Mouse (Mus musculus): ENCODE data around the gene Plekhg2.
A peak's percentile ranks its signal among the peaks of the same experiment; 100 is the strongest.

Gene Plekhg2

GRCm38 (mm10) chr7:28368276-28368920 lies 4.0 kb downstream of the Plekhg2 start:
- DNase-seq (ENCODE audit: extremely low read depth, insufficient read length, low spot score) = no peak

GRCm38 (mm10) chr7:28367663-28368275 lies 4.6 kb downstream of the Plekhg2 start:
- no peak for DNase-seq (ENCODE audit: extremely low read depth, insufficient read length, low spot score)

- no peak for DNase-seq (ENCODE audit: extremely low read depth, insufficient read length, low spot score)
Measured at GRCm38 (mm10) chr7:28362441-28363060, 9.8 kb downstream of the Plekhg2 start.

- no peak for DNase-seq (ENCODE audit: extremely low read depth, insufficient read length, low spot score)
Measured at GRCm38 (mm10) chr7:28361647-28362341, 10.6 kb downstream of the Plekhg2 start.

GRCm38 (mm10) chr7:28360291-28360690 lies 12.1 kb downstream of the Plekhg2 start:
- DNase-seq (ENCODE audit: extremely low read depth, insufficient read length, low spot score) = no peak

- DNase-seq (ENCODE audit: extremely low read depth, insufficient read length, low spot score) = no peak
Measured at GRCm38 (mm10) chr7:28359854-28360253, 12.5 kb downstream of the Plekhg2 start.

GRCm38 (mm10) chr7:28358431-28358830 lies 14.0 kb downstream of the Plekhg2 start:
- no peak for DNase-seq (ENCODE audit: extremely low read depth, insufficient read length, low spot score)

- DNase-seq (ENCODE audit: extremely low read depth, insufficient read length, low spot score) = no peak
Measured at GRCm38 (mm10) chr7:28357984-28358383, 14.4 kb downstream of the Plekhg2 start.

GRCm38 (mm10) chr7:28356981-28357380 lies 15.4 kb downstream of the Plekhg2 start:
- no peak for DNase-seq (ENCODE audit: extremely low read depth, insufficient read length, low spot score)

- no peak for DNase-seq (ENCODE audit: extremely low read depth, insufficient read length, low spot score)
Measured at GRCm38 (mm10) chr7:28355221-28355620, 17.2 kb downstream of the Plekhg2 start.

- no peak for DNase-seq (ENCODE audit: extremely low read depth, insufficient read length, low spot score)
Measured at GRCm38 (mm10) chr7:28354596-28354995, 17.8 kb downstream of the Plekhg2 start.

- no peak for DNase-seq (ENCODE audit: extremely low read depth, insufficient read length, low spot score)
Measured at GRCm38 (mm10) chr7:28354113-28354581, 18.3 kb downstream of the Plekhg2 start.

GRCm38 (mm10) chr7:28353267-28353666 lies 19.1 kb downstream of the Plekhg2 start:
- DNase-seq (ENCODE audit: extremely low read depth, insufficient read length, low spot score) = no peak

- no peak for DNase-seq (ENCODE audit: extremely low read depth, insufficient read length, low spot score)
Measured at GRCm38 (mm10) chr7:28351676-28352191, 20.7 kb downstream of the Plekhg2 start.

GRCm38 (mm10) chr7:28350155-28350883 lies 22.1 kb downstream of the Plekhg2 start, which contains the start of gene Rps16:
Gene Rps16, plus strand, starts transcription at chr7:28350652.
- DNase-seq (ENCODE audit: extremely low read depth, insufficient read length, low spot score) = peak; percentile 97

- DNase-seq (ENCODE audit: extremely low read depth, insufficient read length, low spot score) = no peak
Measured at GRCm38 (mm10) chr7:28348601-28349000, 23.8 kb downstream of the Plekhg2 start.

- DNase-seq (ENCODE audit: extremely low read depth, insufficient read length, low spot score) = no peak
Measured at GRCm38 (mm10) chr7:28347746-28348145, 24.7 kb downstream of the Plekhg2 start.

- DNase-seq (ENCODE audit: extremely low read depth, insufficient read length, low spot score) = no peak
Measured at GRCm38 (mm10) chr7:28344637-28345036, 27.8 kb downstream of the Plekhg2 start.

- no peak for DNase-seq (ENCODE audit: extremely low read depth, insufficient read length, low spot score)
Measured at GRCm38 (mm10) chr7:28341381-28341780, 31.0 kb downstream of the Plekhg2 start.

- DNase-seq (ENCODE audit: extremely low read depth, insufficient read length, low spot score) = peak; percentile 64
Measured at GRCm38 (mm10) chr7:28339213-28339917, 33.0 kb downstream of the Plekhg2 start.

Measured in 3134 (cell line).